Mouse (Mus musculus): Measurements from ENCODE around the gene Prr12. TPM values are rescaled to one million over a fixed set of nuclear protein-coding genes. Genes with fewer than 3 reads are reported as not detected.

The Prr12 gene
- polyA plus RNA-seq, 1 experiment from 2014 or later = 11.3 TPM

DNA sequence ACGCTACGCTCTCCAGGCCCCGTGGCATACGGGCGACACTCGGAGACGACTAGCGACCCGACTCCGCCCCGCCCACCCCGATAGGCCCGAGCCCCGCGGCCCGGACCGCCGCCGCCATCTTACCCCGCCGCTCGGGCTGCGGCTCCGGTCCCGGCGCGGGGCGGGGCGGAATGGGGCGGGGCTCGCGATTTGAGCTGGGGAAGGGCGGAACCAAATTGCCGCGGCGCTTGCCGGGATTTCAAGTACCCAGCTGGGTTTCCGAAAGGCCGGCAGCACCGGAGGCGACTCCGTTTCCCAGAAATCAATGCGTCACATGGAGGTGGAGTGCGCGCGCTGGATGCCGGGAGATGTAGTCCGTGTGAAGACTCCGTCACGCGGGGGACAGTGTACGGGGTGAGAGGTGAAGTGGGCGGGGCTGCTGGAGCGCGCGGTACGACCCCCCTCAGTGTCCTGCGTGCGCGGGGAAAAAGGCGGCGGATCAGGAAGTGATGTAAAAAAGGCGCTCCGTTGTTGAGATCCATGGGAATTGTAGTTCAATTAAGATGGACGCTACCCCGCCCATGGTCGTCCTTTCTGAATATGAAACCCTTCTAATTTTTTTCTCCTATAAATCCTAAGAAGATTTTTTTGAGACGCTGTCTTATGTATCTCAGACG, 36.6 kb downstream of the Prr12 start, which contains the start of gene Scaf1:
Scaf1 (minus strand) TSS at position 407 of the 656 bp plus-strand sequence.
- Histone ChIP-seq H3K4me3 (replicated peaks) (peak within 1 kb of the TSS; percentile 95), H3K4me2 (peak within 1 kb of the TSS; percentile 91), H3K27ac (peak within 1 kb of the TSS; percentile 98), H3K27me3 (0 out of 2 replicates have a peak, but pooled peaks cover 4% of the 10 kb centered on the region), H3K9ac (peak within 1 kb of the TSS; percentile 99), H3K9me3 (replicated peaks) (no peaks in the 10 kb centered on the region), H3K4me1 (peaks cover 41% of the 10 kb centered on the region), H3K36me3 (peaks cover 30% of the 10 kb centered on the region)
- under 1% methylated on average over 67 of the region's 69 CpGs for whole genome bisulfite sequencing
- peak; percentile 87 for ATAC-seq (replicated peaks; ENCODE audit: low FRiP score)

GRCm38 (mm10) chr7:45015344-45015956, 37.2 kb downstream of the Prr12 start:
- no peak for ATAC-seq (replicated peaks; ENCODE audit: low FRiP score)
- H3K36me3 ChIP-seq = peaks cover 35% of the 10 kb centered on the region
- under 1% methylated on average over 20 of the region's 20 CpGs for WGBS
- peak overlapping the region; percentile 91 for H3K4me2 ChIP-seq
- no peaks in the 10 kb centered on the region for H3K9me3 ChIP-seq (replicated peaks)
- peak overlapping the region; percentile 95 for H3K4me3 ChIP-seq (replicated peaks)
- H3K27me3 ChIP-seq = 0 out of 2 replicates have a peak, but pooled peaks cover 4% of the 10 kb centered on the region
- peak overlapping the region; percentile 98 for H3K27ac ChIP-seq
- H3K4me1 ChIP-seq = peaks cover 41% of the 10 kb centered on the region
- peak overlapping the region; percentile 99 for H3K9ac ChIP-seq

DNA sequence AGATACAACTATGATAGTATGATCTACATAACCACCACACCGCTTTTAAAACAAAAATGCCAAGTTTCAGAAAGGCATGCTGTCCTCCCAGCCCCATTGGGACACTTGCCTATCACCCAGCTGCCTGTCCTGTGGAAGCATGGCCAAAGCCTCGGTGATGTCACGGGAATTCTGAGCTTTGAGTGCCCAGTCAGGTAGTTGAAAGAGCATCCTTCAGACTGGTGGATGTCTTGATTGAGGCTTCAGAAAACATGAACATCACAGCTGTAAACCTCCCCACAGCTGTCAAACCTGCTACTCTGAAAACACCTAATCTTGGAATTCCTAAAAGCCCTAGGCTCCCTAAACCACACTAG, 38.6 kb downstream of the Prr12 start:
- H3K27ac ChIP-seq = no peak overlapping the region
- H3K27me3 ChIP-seq = no peaks in the 10 kb centered on the region
- 99% methylated on average over 3 of the region's 3 CpGs for WGBS
- H3K4me2 ChIP-seq = 0 out of 2 replicates have a peak overlapping the region, but pooled peaks have one; percentile 91
- no peak overlapping the region; the same call in 1 of the 2 replicates for H3K4me3 ChIP-seq (replicated peaks)
- no peak for ATAC-seq (replicated peaks; ENCODE audit: low FRiP score)
- H3K36me3 ChIP-seq = peaks cover 49% of the 10 kb centered on the region
- H3K9ac ChIP-seq = no peak overlapping the region
- H3K9me3 ChIP-seq (replicated peaks) = no peaks in the 10 kb centered on the region
- peaks cover 32% of the 10 kb centered on the region for H3K4me1 ChIP-seq

DNA sequence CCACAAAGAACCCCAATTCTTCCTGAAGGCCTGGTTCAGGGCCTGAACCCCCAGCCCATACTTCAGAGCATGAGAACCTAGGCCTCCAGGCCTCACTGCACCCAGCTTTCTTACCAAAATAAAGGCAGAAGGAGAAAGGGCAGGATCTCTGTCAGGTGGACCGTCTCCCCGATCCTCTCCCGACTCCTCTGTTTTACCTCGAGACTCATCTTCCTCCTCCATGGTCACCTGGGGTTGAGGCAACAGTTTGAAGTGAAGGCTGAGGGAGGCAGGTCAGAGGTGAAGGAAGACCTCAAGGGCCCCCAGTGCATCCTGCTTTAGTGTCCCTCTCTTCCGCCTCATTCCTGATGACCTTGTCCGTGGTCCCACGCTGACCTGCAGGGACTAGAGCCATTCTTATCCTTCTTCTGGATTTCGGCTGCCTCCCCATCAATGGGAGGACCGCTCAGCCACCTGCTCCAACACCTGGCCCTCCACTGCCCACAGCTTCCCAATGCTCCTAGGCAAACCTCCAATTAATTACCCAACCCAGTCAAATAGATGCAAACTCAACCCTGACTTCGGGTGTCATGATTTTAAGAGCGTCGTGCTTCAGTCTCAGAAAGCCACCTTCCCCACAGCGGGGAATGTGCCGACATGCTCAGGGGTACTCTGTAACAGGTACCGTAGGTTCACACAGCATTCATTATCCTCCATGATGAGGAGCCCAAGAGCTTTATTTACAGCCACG, 39.1 kb downstream of the Prr12 start:
- no peaks in the 10 kb centered on the region for H3K9me3 ChIP-seq (replicated peaks)
- H3K27me3 ChIP-seq = no peaks in the 10 kb centered on the region
- no peak overlapping the region for H3K4me3 ChIP-seq (replicated peaks)
- H3K9ac ChIP-seq = no peak overlapping the region
- 93% methylated on average over 16 of the region's 16 CpGs for WGBS
- no peak overlapping the region for H3K27ac ChIP-seq
- peaks cover 55% of the 10 kb centered on the region for H3K36me3 ChIP-seq
- peaks cover 27% of the 10 kb centered on the region for H3K4me1 ChIP-seq
- ATAC-seq (replicated peaks; ENCODE audit: low FRiP score) = no peak
- H3K4me2 ChIP-seq = no peak overlapping the region

GRCm38 (mm10) chr7:45012824-45013223, 39.9 kb downstream of the Prr12 start:
- no peak overlapping the region for H3K4me2 ChIP-seq
- H3K4me1 ChIP-seq = peaks cover 20% of the 10 kb centered on the region
- ATAC-seq (replicated peaks; ENCODE audit: low FRiP score) = no peak
- no peaks in the 10 kb centered on the region for H3K27me3 ChIP-seq
- no peak overlapping the region for H3K27ac ChIP-seq
- 89% methylated on average over 4 of the region's 4 CpGs for WGBS
- no peaks in the 10 kb centered on the region for H3K9me3 ChIP-seq (replicated peaks)
- peaks cover 62% of the 10 kb centered on the region for H3K36me3 ChIP-seq
- H3K9ac ChIP-seq = no peak overlapping the region
- no peak overlapping the region for H3K4me3 ChIP-seq (replicated peaks)

GRCm38 (mm10) chr7:45012011-45012410, 40.7 kb downstream of the Prr12 start:
- Histone ChIP-seq H3K9ac (no peak overlapping the region), H3K9me3 (replicated peaks) (no peaks in the 10 kb centered on the region), H3K36me3 (peaks cover 70% of the 10 kb centered on the region), H3K4me2 (no peak overlapping the region), H3K4me1 (peaks cover 19% of the 10 kb centered on the region), H3K27ac (no peak overlapping the region), H3K27me3 (no peaks in the 10 kb centered on the region), H3K4me3 (replicated peaks) (no peak overlapping the region)
- no peak for ATAC-seq (replicated peaks; ENCODE audit: low FRiP score)
- 96% methylated on average over 6 of the region's 6 CpGs for WGBS

GRCm38 (mm10) chr7:45008411-45008810, 44.3 kb downstream of the Prr12 start:
- H3K27ac ChIP-seq = no peak overlapping the region
- H3K4me1 ChIP-seq = 0 out of 2 replicates have a peak, but pooled peaks cover 4% of the 10 kb centered on the region
- H3K9ac ChIP-seq = no peak overlapping the region
- WGBS = 88% methylated on average over 19 of the region's 19 CpGs
- no peak overlapping the region for H3K4me3 ChIP-seq (replicated peaks)
- H3K36me3 ChIP-seq = peaks cover 99% of the 10 kb centered on the region
- no peak overlapping the region for H3K4me2 ChIP-seq
- no peaks in the 10 kb centered on the region for H3K27me3 ChIP-seq
- H3K9me3 ChIP-seq (replicated peaks) = no peaks in the 10 kb centered on the region
- no peak for ATAC-seq (replicated peaks; ENCODE audit: low FRiP score)

GRCm38 (mm10) chr7:45007846-45008245, 44.8 kb downstream of the Prr12 start:
- Histone ChIP-seq H3K27me3 (no peaks in the 10 kb centered on the region), H3K36me3 (peaks cover 99% of the 10 kb centered on the region), H3K9ac (no peak overlapping the region), H3K4me3 (replicated peaks) (no peak overlapping the region), H3K27ac (no peak overlapping the region), H3K4me2 (no peak overlapping the region), H3K4me1 (0 out of 2 replicates have a peak, but pooled peaks cover 4% of the 10 kb centered on the region), H3K9me3 (replicated peaks) (no peaks in the 10 kb centered on the region)
- ATAC-seq (replicated peaks; ENCODE audit: low FRiP score) = no peak
- WGBS = 97% methylated on average over 30 of the region's 30 CpGs

- Histone ChIP-seq H3K4me1 (0 out of 2 replicates have a peak, but pooled peaks cover 4% of the 10 kb centered on the region), H3K4me2 (no peak overlapping the region), H3K4me3 (replicated peaks) (no peak overlapping the region), H3K36me3 (peaks cover 99% of the 10 kb centered on the region), H3K27me3 (no peaks in the 10 kb centered on the region), H3K9ac (no peak overlapping the region), H3K27ac (no peak overlapping the region), H3K9me3 (replicated peaks) (no peaks in the 10 kb centered on the region)
- 94% methylated on average over 29 of the region's 29 CpGs for WGBS
- ATAC-seq (replicated peaks; ENCODE audit: low FRiP score) = no peak
Observed at GRCm38 (mm10) chr7:45007141-45007540, 45.5 kb downstream of the Prr12 start.

GRCm38 (mm10) chr7:45006503-45006902, 46.2 kb downstream of the Prr12 start:
- Histone ChIP-seq H3K4me3 (replicated peaks) (no peak overlapping the region), H3K9ac (no peak overlapping the region), H3K4me1 (0 out of 2 replicates have a peak, but pooled peaks cover 4% of the 10 kb centered on the region), H3K27ac (no peak overlapping the region), H3K9me3 (replicated peaks) (no peaks in the 10 kb centered on the region), H3K4me2 (no peak overlapping the region), H3K36me3 (peaks cover 99% of the 10 kb centered on the region), H3K27me3 (no peaks in the 10 kb centered on the region)
- no peak for ATAC-seq (replicated peaks; ENCODE audit: low FRiP score)
- 96% methylated on average over 12 of the region's 12 CpGs for WGBS

- no peak overlapping the region for H3K27ac ChIP-seq
- WGBS = 89% methylated on average over 6 of the region's 6 CpGs
- H3K4me2 ChIP-seq = no peak overlapping the region
- no peak overlapping the region for H3K4me3 ChIP-seq (replicated peaks)
- H3K4me1 ChIP-seq = peaks cover 9% of the 10 kb centered on the region
- no peak for ATAC-seq (replicated peaks; ENCODE audit: low FRiP score)
- no peak overlapping the region for H3K9ac ChIP-seq
- H3K36me3 ChIP-seq = peaks cover 100% of the 10 kb centered on the region
- H3K27me3 ChIP-seq = no peaks in the 10 kb centered on the region
- H3K9me3 ChIP-seq (replicated peaks) = no peaks in the 10 kb centered on the region
Observed at GRCm38 (mm10) chr7:45005321-45005992, 47.2 kb downstream of the Prr12 start.

Data from kidney, embryonic 15.5 days (tissue).